Mouse (Mus musculus): ENCODE results near the gene Sdccag8. TPM values are rescaled to one million over a fixed set of nuclear protein-coding genes. Genes with fewer than 3 reads are reported as not detected.

The Sdccag8 gene
- total RNA-seq, 2 experiments from 2014 or later, result 20.0 to 20.7 TPM

DNA sequence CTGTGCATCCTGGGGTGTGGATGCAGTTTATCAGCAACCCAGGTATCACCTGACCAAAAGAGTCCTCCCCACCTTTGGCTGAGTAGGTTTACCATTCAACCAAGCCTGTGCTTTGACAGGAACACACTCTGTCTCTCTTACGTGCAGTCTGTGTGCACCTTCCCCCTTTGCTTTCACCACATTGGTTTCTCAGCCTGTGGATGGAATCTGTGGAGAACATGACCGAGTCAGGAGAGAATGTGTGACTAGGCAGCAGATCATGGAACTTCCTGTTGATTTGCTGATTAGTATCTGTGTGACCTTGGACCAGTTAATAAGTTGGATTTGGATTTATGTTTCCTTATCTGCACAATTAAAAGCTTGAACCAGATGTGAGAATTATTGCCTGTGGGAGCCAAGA is 3.7 kb downstream of the Sdccag8 start:
- no peak overlapping the region for H3K27ac ChIP-seq
- no peak for DNase-seq (ENCODE audit: low spot score in 2 of 2)
- TF ChIP-seq CTCF (conservative IDR thresholded peaks at IDR 0.05), result no peak
- no peak overlapping the region for H3K4me3 ChIP-seq

DNA sequence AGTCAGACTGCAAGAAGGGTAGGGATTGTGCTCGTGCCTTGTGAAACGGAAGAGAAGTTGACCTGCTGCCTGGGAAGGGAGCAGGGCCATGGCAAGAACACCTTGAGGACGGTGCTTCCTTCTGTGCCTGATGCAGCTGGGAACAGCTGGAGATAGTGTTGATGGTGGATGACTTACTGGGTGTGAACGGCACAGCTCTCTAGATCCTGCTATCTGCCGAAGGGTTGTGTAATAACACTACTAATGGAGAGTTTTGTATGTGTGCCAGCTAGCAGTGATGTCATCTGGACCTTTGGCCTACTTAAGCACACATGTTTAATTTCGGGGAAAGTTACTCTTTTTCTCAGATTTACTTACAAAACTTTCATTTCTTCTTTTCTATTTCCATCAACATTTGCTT is 4.3 kb downstream of the Sdccag8 start:
- H3K27ac ChIP-seq, result no peak overlapping the region
- no peak for DNase-seq (ENCODE audit: low spot score in 2 of 2)
- no peak for TF ChIP-seq CTCF (conservative IDR thresholded peaks at IDR 0.05)
- H3K4me3 ChIP-seq, result no peak overlapping the region

DNA sequence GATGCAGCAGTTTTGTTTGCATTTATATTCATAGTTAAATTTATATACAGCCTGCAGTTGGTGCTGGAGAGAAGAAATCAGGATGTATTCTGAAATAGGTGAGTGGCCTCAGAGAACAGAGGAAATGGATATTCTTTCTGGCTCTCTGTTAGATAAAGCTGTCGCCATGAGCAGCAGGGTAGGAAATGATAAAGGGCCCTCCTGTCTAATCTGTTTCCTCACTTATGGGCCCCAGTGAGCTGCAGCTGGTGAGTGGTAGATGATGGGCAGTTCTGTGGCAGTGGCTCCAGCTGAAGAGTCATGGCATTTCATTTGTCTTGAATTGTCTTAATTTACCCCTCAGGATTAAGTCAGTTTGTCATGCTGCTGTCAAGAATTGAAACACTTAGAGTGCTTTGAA is 7.5 kb downstream of the Sdccag8 start:
- Histone ChIP-seq H3K27ac (peak overlapping the region; percentile 28), H3K4me3 (no peak overlapping the region)
- DNase-seq (ENCODE audit: low spot score in 2 of 2), result no peak
- TF ChIP-seq CTCF (conservative IDR thresholded peaks at IDR 0.05), result no peak

GRCm38 (mm10) chr1:176822949-176823348 is 8.5 kb downstream of the Sdccag8 start:
- Histone ChIP-seq H3K27ac (no peak overlapping the region), H3K4me3 (no peak overlapping the region)
- no peak for DNase-seq (ENCODE audit: low spot score in 2 of 2)
- TF ChIP-seq CTCF (conservative IDR thresholded peaks at IDR 0.05), result no peak

- no peak for TF ChIP-seq CTCF (conservative IDR thresholded peaks at IDR 0.05)
- DNase-seq (ENCODE audit: low spot score in 2 of 2), result no peak
- Histone ChIP-seq H3K27ac (peak overlapping the region; percentile 43; the same call in 1 of the 2 replicates), H3K4me3 (no peak overlapping the region)
Observed at GRCm38 (mm10) chr1:176823889-176824288, 9.4 kb downstream of the Sdccag8 start.

DNA sequence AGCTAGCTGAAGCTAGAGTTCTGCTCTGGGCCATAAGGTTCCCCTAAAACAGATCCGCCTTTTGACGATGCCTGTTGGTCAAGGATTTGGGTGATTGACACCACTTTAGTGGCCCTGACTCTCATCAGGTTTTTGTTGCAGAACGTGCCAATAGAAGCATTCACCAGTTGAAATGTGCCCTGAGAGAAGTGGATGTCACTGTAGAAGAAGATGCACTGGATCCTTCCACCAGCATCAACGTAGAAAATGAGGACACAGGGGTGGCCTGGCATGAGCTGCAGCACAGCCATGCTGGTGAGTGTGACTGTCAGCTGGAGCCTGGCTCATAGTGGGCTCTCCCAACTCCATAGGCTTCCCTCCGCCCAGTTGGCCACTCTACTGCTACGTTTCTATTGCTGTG is 10.2 kb downstream of the Sdccag8 start:
- TF ChIP-seq CTCF (conservative IDR thresholded peaks at IDR 0.05), result no peak
- no peak overlapping the region; the same call in 1 of the 2 replicates for H3K27ac ChIP-seq
- H3K4me3 ChIP-seq, result no peak overlapping the region
- DNase-seq (ENCODE audit: low spot score in 2 of 2), result no peak

GRCm38 (mm10) chr1:176825084-176825483 is 10.6 kb downstream of the Sdccag8 start:
- no peak overlapping the region for H3K27ac ChIP-seq
- DNase-seq (ENCODE audit: low spot score in 2 of 2), result no peak
- no peak overlapping the region for H3K4me3 ChIP-seq
- TF ChIP-seq CTCF (conservative IDR thresholded peaks at IDR 0.05), result no peak

GRCm38 (mm10) chr1:176826186-176826585 is 11.7 kb downstream of the Sdccag8 start:
- Histone ChIP-seq H3K27ac (no peak overlapping the region), H3K4me3 (no peak overlapping the region)
- no peak for TF ChIP-seq CTCF (conservative IDR thresholded peaks at IDR 0.05)
- no peak for DNase-seq (ENCODE audit: low spot score in 2 of 2)

DNA sequence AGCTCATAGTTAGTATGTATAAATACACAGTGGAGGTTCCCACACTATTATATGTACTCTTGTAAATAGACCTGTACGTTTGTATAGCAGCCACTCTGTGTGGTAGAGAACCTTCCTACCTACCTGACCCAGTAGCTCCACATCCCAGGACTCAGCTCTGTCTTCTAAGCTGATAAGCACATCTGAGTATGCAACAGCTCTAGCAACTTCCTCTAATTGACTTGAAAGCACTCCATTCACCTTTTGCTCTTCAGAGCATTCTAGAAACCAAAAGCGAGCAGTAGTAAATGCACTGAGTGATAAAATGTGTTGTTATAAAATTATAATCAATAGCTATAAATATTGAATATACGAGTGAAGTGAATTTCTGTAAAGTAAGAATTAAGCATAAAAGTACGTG is 12.5 kb downstream of the Sdccag8 start:
- no peak for DNase-seq (ENCODE audit: low spot score in 2 of 2)
- H3K27ac ChIP-seq, result 0 out of 2 replicates have a peak overlapping the region, but pooled peaks have one; percentile 51
- no peak for TF ChIP-seq CTCF (conservative IDR thresholded peaks at IDR 0.05)
- H3K4me3 ChIP-seq, result no peak overlapping the region

GRCm38 (mm10) chr1:176827365-176827764 is 12.9 kb downstream of the Sdccag8 start:
- DNase-seq (ENCODE audit: low spot score in 2 of 2), result no peak
- Histone ChIP-seq H3K27ac (peak overlapping the region; percentile 51; the same call in 1 of the 2 replicates), H3K4me3 (no peak overlapping the region)
- TF ChIP-seq CTCF (conservative IDR thresholded peaks at IDR 0.05), result no peak

DNA sequence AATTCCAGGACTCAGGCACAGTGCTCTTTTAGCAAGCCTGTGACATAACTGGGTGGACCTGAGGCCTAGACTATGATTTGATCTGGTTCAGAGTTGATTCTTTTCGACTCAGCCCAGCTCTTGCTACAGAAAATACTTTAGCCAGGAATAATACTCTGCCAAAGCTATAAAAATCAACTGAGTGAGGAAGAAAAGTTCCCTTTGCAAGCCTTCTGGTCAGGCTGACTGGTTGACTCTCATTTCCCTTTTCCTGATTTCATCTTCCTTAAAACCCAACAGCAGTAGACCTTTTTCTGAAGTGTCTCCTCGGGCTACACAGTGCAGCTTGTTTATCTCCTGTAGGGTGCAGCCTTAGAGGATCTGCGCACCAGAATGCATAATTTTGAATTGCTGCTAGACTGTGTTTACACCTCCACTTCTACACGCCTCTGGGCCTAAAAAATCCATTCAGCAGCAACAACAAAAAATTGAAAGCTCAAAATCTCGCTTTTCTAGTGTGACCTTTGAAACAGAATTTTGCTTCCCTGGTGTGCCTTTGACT is 13.6 kb downstream of the Sdccag8 start:
- Histone ChIP-seq H3K4me3 (no peak overlapping the region), H3K27ac (peak overlapping the region; percentile 51)
- no peak for DNase-seq (ENCODE audit: low spot score in 2 of 2)
- 0 out of 2 replicates have a peak, but pooled peaks have one; percentile 18 for TF ChIP-seq CTCF (conservative IDR thresholded peaks at IDR 0.05)

GRCm38 (mm10) chr1:176828666-176829065 is 14.2 kb downstream of the Sdccag8 start:
- no peak for DNase-seq (ENCODE audit: low spot score in 2 of 2)
- H3K27ac ChIP-seq, result peak overlapping the region; percentile 51
- no peak for TF ChIP-seq CTCF (conservative IDR thresholded peaks at IDR 0.05)
- H3K4me3 ChIP-seq, result no peak overlapping the region

DNA sequence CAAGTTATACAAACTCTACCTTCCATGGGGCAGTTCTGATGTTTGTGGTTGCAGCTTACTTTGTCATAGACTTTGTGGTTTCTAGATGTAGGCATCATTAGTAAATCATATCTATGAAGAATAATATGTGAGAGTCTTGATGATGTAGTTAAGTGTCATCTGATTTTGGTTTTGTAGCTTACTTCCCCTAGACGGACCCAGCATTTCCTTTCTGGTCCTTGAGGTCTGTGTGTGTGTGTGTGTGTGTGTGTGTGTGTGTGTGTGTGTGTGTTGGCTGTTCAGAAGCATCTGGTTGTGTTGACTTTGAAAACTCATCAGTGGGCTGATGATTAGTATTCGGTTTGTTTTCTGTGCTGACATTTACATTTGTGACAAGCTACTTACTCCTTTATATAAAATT is 17.6 kb downstream of the Sdccag8 start:
- TF ChIP-seq CTCF (conservative IDR thresholded peaks at IDR 0.05), result no peak
- H3K27ac ChIP-seq, result no peak overlapping the region
- DNase-seq (ENCODE audit: low spot score in 2 of 2), result no peak
- no peak overlapping the region for H3K4me3 ChIP-seq

DNA sequence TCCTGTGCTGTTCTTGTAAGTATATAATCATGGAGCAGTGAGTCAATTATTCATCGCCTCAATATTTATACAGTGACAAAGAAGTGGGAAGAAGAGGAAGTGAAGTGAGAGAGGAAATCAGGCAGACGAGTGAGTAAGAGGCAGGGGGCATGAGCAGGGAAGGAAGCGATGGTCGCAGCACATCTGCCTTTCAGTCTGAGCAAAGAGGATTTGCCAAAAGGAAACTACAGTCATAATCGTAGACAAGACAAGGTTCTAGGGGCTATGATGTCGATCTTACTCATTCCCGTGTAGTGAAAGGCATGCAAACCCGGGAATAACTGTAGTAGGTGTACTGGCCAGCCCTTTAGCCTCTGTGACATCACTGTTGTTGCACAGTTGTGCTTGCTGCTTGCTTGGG is 18.1 kb downstream of the Sdccag8 start:
- no peak for TF ChIP-seq CTCF (conservative IDR thresholded peaks at IDR 0.05)
- no peak for DNase-seq (ENCODE audit: low spot score in 2 of 2)
- peak overlapping the region; percentile 32; the same call in 1 of the 2 replicates for H3K27ac ChIP-seq
- no peak overlapping the region for H3K4me3 ChIP-seq

Measured in layer of hippocampus, adult 2 months (tissue).